Mouse (Mus musculus): ENCODE results near the gene Gm28845. TPM values are rescaled to one million over a fixed set of nuclear protein-coding genes. Genes with fewer than 3 reads are reported as not detected.
"Not testable (repeated sequence)": the region's sequence is repeated elsewhere in the genome, so short reads cannot be mapped to it uniquely, and the experiment has no call there.

The Gm28845 gene
- polyA plus RNA-seq, 1 experiment from 2014 or later, result not detected

DNA sequence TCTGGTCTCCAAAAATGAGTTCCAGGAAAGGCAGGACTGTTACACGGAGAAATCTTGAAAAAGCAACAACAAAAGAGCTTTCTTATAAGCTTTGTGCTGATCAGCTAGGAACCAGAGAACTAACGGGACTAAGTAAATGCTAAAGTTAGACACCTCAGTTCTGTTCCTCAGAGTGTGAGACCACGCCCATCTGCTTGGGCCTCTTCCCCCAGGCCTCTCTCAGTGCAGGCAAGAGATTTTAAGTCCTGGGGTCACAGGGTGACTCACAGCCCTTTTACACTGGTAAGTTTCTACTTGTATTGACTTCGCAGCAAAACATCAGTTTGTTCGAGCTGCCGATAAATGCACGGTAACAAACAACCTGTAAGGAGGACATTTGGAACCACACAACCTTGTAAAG is 67.7 kb downstream of the Gm28845 start:
- Histone ChIP-seq H3K27ac (ENCODE audit: low read depth, low read length) (no peak overlapping the region), H3K4me2 (replicated peaks; ENCODE audit: low read depth, low read length) (no peak overlapping the region), H3K9me3 (ENCODE audit: control insufficient read depth, low read length) (no peaks in the 10 kb centered on the region), H3K9ac (ENCODE audit: low read depth, low read length) (no peak overlapping the region), H3K27me3 (ENCODE audit: control insufficient read depth, insufficient read depth, low read length) (no peaks in the 10 kb centered on the region), H3K4me3 (ENCODE audit: low read depth, low read length) (no peak overlapping the region), H3K4me1 (replicated peaks; ENCODE audit: control insufficient read depth, insufficient read depth, low read length) (no peaks in the 10 kb centered on the region; the same call in 1 of the 2 replicates), H3K36me3 (ENCODE audit: control insufficient read depth, insufficient read depth, low read length) (no peaks in the 10 kb centered on the region)
- WGBS, result 62% methylated on average over 7 of the region's 7 CpGs
- ATAC-seq (ENCODE audit: low FRiP score), result no peak
- DNase-seq (ENCODE audit: low spot score), result no peak

DNA sequence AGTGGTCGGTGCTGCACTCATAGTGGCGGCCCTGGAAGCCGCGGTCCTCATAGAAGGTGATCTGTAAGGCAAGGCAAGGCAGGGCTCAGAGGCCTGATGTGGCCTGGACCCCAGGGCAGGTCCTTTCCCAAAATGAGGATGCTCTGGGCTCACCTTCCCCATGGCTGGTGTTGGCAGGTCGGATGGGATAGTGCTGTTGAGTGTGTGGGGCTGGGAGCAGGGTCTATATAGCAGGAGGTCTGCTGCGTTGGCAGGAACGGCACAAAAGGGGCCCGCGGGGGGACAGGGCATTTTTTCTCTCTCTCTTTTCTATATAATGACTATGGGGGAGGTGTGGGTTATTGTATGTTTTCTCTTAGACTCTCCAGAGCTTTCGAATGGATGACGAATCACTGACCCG is 68.4 kb downstream of the Gm28845 start, which contains the start of gene Cryge:
TSS of gene Cryge (minus strand) at position 198 of the 400 bp plus-strand sequence.
- not testable (repeated sequence) for H3K27ac ChIP-seq (ENCODE audit: low read depth, low read length); H3K9ac ChIP-seq (ENCODE audit: low read depth, low read length); ATAC-seq (ENCODE audit: low FRiP score); H3K27me3 ChIP-seq (ENCODE audit: control insufficient read depth, insufficient read depth, low read length); H3K4me3 ChIP-seq (ENCODE audit: low read depth, low read length); H3K4me1 ChIP-seq (replicated peaks; ENCODE audit: control insufficient read depth, insufficient read depth, low read length); H3K36me3 ChIP-seq (ENCODE audit: control insufficient read depth, insufficient read depth, low read length); H3K9me3 ChIP-seq (ENCODE audit: control insufficient read depth, low read length); H3K4me2 ChIP-seq (replicated peaks; ENCODE audit: low read depth, low read length); DNase-seq (ENCODE audit: low spot score)
- 36% methylated on average over 8 of the region's 12 CpGs for WGBS

Other genes with a start within 250 kb of the Gm28845 start
- gene Plekhm3, start 162.7 kb downstream of the Gm28845 start, polyA plus RNA-seq (2014; fragmentation: Nextera tagmentation; extraction: Ambion mirVana), result 6.8 and 9.6 TPM in 2 replicates
- gene Akr1cl, start 86.8 kb downstream of the Gm28845 start, polyA plus RNA-seq (2014; fragmentation: Nextera tagmentation; extraction: Ambion mirVana), result 0.36 and 0.68 TPM in 2 replicates
- 0.33 TPM in 1 of 2 replicates, not detected in the other for gene Cryge, start 68.4 kb downstream of the Gm28845 start, polyA plus RNA-seq (2014; fragmentation: Nextera tagmentation; extraction: Ambion mirVana)
- not detected in 2 replicates for gene Crygd, start 56.1 kb downstream of the Gm28845 start, polyA plus RNA-seq (2014; fragmentation: Nextera tagmentation; extraction: Ambion mirVana)
- gene Crygc, start 45.9 kb downstream of the Gm28845 start, polyA plus RNA-seq (2014; fragmentation: Nextera tagmentation; extraction: Ambion mirVana), result not detected in 2 replicates
- not detected in 2 replicates for gene Crygb, start 37.3 kb downstream of the Gm28845 start, polyA plus RNA-seq (2014; fragmentation: Nextera tagmentation; extraction: Ambion mirVana)
- not detected in 2 replicates for gene Cryga, start 16.2 kb downstream of the Gm28845 start, polyA plus RNA-seq (2014; fragmentation: Nextera tagmentation; extraction: Ambion mirVana)
- 0.22 TPM in 1 of 2 replicates, not detected in the other for gene D630023F18Rik, start 3.7 kb upstream of the Gm28845 start, polyA plus RNA-seq (2014; fragmentation: Nextera tagmentation; extraction: Ambion mirVana)
- gene Idh1, start 66.9 kb upstream of the Gm28845 start, polyA plus RNA-seq (2014; fragmentation: Nextera tagmentation; extraction: Ambion mirVana), result 436 and 480 TPM in 2 replicates
- gene Pikfyve, start 67.1 kb upstream of the Gm28845 start, polyA plus RNA-seq (2014; fragmentation: Nextera tagmentation; extraction: Ambion mirVana), result 23.9 and 29.0 TPM in 2 replicates
- 0.34 and 1.5 TPM in 2 replicates for gene Pth2r, start 162.5 kb upstream of the Gm28845 start, polyA plus RNA-seq (2014; fragmentation: Nextera tagmentation; extraction: Ambion mirVana)

Measured in hindbrain, embryonic 11.5 days (tissue).